Mouse (Mus musculus) layer of hippocampus, postnatal 10 days (tissue): ENCODE data around the gene Nr2e3. TPM values are rescaled to one million over a fixed set of nuclear protein-coding genes. Genes with fewer than 3 reads are reported as not detected.

Experiments used
- total RNA-seq, 2 experiments: library from RNA; stranded (reverse); gene quantifications; 2 replicates each; pipeline ENCODE4 v1.2.3; 2021

Gene Nr2e3
- total RNA-seq, 2 experiments from 2014 or later: not detected

Other genes starting within 250 kb of the Nr2e3 start
- 1 to 10 TPM; 5.1 to 6.8 TPM for gene Senp8, start 209.9 kb downstream of the Nr2e3 start, total RNA-seq
- gene Myo9a, start 209.8 kb downstream of the Nr2e3 start, total RNA-seq: 10 to 100 TPM; 69.7 to 78.4 TPM